Mouse (Mus musculus) bone marrow macrophage, adult 2 months (primary cell): ENCODE data around the gene Cntnap1. TPM values are rescaled to one million over a fixed set of nuclear protein-coding genes. Genes with fewer than 3 reads are reported as not detected.
A peak's percentile ranks its signal among the peaks of the same experiment; 100 is the strongest.

Experiments
- H3K27ac ChIP-seq: 2 replicates; pipeline ENCODE4 v1.5.1; 2012; ENCODE audit warnings: low read depth, low read length; ENCODE audit not compliant: insufficient read depth
- H3K4me1 ChIP-seq: 2 replicates; pipeline ENCODE4 v1.6.1; 2012; ENCODE audit warnings: low read length; ENCODE audit not compliant: control insufficient read depth, insufficient read depth
- H3K4me3 ChIP-seq: 2 replicates; pipeline ENCODE4 v1.5.1; 2012; ENCODE audit warnings: mild to moderate bottlenecking, low read length, moderate library complexity; ENCODE audit not compliant: insufficient read depth
- CTCF ChIP-seq: IDR thresholded peaks from 2 replicates; pipeline ENCODE4 v1.5.1; 2012; ENCODE audit warnings: low read depth, mild to moderate bottlenecking, low read length, moderate library complexity
- POLR2A ChIP-seq: IDR thresholded peaks from 2 replicates; pipeline ENCODE4 v1.6.1; 2012; ENCODE audit warnings: mild to moderate bottlenecking, low read depth, low read length, borderline replicate concordance
- polyA plus RNA-seq: library from polyadenylated mRNA; stranded (reverse); fragments of >200 nt; gene quantifications from 2 replicates; pipeline ENCODE4 v1.2.4, GENCODE M21; 2012; ENCODE audit not compliant: missing spikeins, insufficient read depth, insufficient read length

Cntnap1 gene
- polyA plus RNA-seq, 1 experiment, result 2.5 TPM

- Histone ChIP-seq H3K4me3 (no peak overlapping the region), H3K27ac (no peak overlapping the region), H3K4me1 (peaks cover 6% of the 10 kb centered on the region; the same call in 1 of the 2 replicates)
- TF ChIP-seq POLR2A (no peak), CTCF (no peak)
Measured at GRCm38 (mm10) chr11:101191919-101192470, 21.7 kb downstream of the Cntnap1 start.

GRCm38 (mm10) chr11:101192646-101193045 lies 22.3 kb downstream of the Cntnap1 start:
- H3K4me1 ChIP-seq, result peaks cover 6% of the 10 kb centered on the region; the same call in 1 of the 2 replicates
- TF ChIP-seq POLR2A, result no peak
- TF ChIP-seq CTCF, result no peak
- H3K27ac ChIP-seq, result no peak overlapping the region
- H3K4me3 ChIP-seq, result no peak overlapping the region

GRCm38 (mm10) chr11:101193076-101193475 lies 22.8 kb downstream of the Cntnap1 start:
- peaks cover 6% of the 10 kb centered on the region; the same call in 1 of the 2 replicates for H3K4me1 ChIP-seq
- no peak overlapping the region for H3K27ac ChIP-seq
- TF ChIP-seq POLR2A (no peak), CTCF (no peak)

GRCm38 (mm10) chr11:101194137-101194536 lies 23.8 kb downstream of the Cntnap1 start:
- Histone ChIP-seq H3K4me3 (no peak overlapping the region), H3K27ac (no peak overlapping the region), H3K4me1 (peaks cover 6% of the 10 kb centered on the region; the same call in 1 of the 2 replicates)
- TF ChIP-seq CTCF, result no peak
- no peak for TF ChIP-seq POLR2A

More at GRCm38 (mm10) chr11:101193076-101193475, 22.8 kb downstream of the Cntnap1 start:
- H3K4me3 ChIP-seq, result no peak overlapping the region

GRCm38 (mm10) chr11:101194643-101195042 lies 24.3 kb downstream of the Cntnap1 start:
- TF ChIP-seq CTCF (no peak), POLR2A (no peak)
- H3K4me3 ChIP-seq, result no peak overlapping the region
- H3K4me1 ChIP-seq, result peaks cover 6% of the 10 kb centered on the region; the same call in 1 of the 2 replicates
- H3K27ac ChIP-seq, result no peak overlapping the region

GRCm38 (mm10) chr11:101195101-101195500 lies 24.8 kb downstream of the Cntnap1 start:
- no peak overlapping the region for H3K4me3 ChIP-seq
- peaks cover 2% of the 10 kb centered on the region; the same call in 1 of the 2 replicates for H3K4me1 ChIP-seq
- H3K27ac ChIP-seq, result no peak overlapping the region
- TF ChIP-seq CTCF, result no peak
- no peak for TF ChIP-seq POLR2A

GRCm38 (mm10) chr11:101195571-101195970 lies 25.2 kb downstream of the Cntnap1 start:
- no peak overlapping the region for H3K27ac ChIP-seq
- no peaks in the 10 kb centered on the region for H3K4me1 ChIP-seq
- no peak overlapping the region for H3K4me3 ChIP-seq
- TF ChIP-seq CTCF (no peak), POLR2A (no peak)

GRCm38 (mm10) chr11:101196175-101196574 lies 25.9 kb downstream of the Cntnap1 start:
- Histone ChIP-seq H3K27ac (no peak overlapping the region), H3K4me1 (no peaks in the 10 kb centered on the region), H3K4me3 (no peak overlapping the region)
- no peak for TF ChIP-seq POLR2A
- TF ChIP-seq CTCF, result no peak

GRCm38 (mm10) chr11:101199555-101199954 lies 29.2 kb downstream of the Cntnap1 start:
- H3K4me1 ChIP-seq, result no peaks in the 10 kb centered on the region
- no peak for TF ChIP-seq POLR2A
- TF ChIP-seq CTCF, result no peak
- H3K4me3 ChIP-seq, result no peak overlapping the region
- no peak overlapping the region for H3K27ac ChIP-seq

- no peak overlapping the region for H3K27ac ChIP-seq
- peak; percentile 44 for TF ChIP-seq CTCF
- TF ChIP-seq POLR2A, result no peak
- H3K4me3 ChIP-seq, result no peak overlapping the region
- no peaks in the 10 kb centered on the region for H3K4me1 ChIP-seq
Measured at GRCm38 (mm10) chr11:101200986-101201385, 30.7 kb downstream of the Cntnap1 start.

GRCm38 (mm10) chr11:101211970-101212369 lies 41.6 kb downstream of the Cntnap1 start:
- Histone ChIP-seq H3K4me3 (no peak overlapping the region), H3K4me1 (no peaks in the 10 kb centered on the region), H3K27ac (no peak overlapping the region)
- TF ChIP-seq POLR2A, result no peak
- TF ChIP-seq CTCF, result no peak
